Mouse (Mus musculus): ENCODE results near the gene Eya3.

The Eya3 gene

DNA sequence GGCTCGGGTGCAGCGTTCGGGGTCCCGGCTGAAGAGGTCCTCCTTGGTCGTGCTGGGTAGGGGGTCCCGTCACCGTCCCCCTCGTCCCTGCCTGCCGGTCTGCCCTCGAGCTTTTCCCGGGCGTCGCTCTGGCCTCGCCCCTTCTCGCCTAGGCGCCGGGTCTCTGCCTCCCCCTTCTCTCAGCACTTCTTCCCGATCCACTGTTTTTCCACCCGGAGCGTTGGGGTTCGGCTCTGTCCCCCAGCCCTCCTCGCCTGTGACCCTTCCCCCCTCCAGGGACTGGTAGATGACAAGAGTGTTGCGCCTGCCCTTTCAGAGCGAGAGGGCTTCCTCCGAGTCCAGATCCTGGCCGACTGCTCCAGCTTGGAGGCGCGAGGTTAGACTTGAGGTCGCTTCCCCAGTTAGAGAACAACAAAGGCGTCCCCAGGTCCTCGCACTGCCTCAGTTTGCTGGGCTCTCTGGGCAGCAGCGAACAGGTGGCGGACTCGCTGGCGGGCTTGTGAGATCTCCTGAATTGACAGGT lies 465 bp downstream of the Eya3 start:
- CTCF ChIA-PET, result no interaction called here

DNA sequence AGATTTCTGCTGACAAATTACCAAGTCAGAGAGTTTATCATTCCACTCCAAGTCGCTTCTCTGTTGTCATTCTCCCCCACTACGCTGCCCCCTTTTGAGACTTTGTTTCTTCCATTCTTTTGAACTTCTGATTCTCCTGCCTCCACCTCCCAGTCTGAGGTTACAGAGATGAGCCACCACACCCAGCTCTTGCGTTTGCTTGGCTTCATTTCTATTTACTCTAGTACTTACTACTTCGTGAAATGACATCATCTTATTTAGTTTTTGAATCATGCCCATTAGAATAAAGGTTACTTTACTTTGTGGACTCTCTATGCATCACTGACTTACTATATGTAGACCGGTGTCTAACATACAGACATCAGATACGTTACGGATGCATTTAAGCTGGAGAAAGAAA lies 8.7 kb downstream of the Eya3 start:
- CTCF ChIA-PET, result interaction anchor here (0.6 kb wide), 2 partner anchors 51 to 62 kb away, joined by 5 to 6 read pairs; no protein-coding TSS in a partner anchor

DNA sequence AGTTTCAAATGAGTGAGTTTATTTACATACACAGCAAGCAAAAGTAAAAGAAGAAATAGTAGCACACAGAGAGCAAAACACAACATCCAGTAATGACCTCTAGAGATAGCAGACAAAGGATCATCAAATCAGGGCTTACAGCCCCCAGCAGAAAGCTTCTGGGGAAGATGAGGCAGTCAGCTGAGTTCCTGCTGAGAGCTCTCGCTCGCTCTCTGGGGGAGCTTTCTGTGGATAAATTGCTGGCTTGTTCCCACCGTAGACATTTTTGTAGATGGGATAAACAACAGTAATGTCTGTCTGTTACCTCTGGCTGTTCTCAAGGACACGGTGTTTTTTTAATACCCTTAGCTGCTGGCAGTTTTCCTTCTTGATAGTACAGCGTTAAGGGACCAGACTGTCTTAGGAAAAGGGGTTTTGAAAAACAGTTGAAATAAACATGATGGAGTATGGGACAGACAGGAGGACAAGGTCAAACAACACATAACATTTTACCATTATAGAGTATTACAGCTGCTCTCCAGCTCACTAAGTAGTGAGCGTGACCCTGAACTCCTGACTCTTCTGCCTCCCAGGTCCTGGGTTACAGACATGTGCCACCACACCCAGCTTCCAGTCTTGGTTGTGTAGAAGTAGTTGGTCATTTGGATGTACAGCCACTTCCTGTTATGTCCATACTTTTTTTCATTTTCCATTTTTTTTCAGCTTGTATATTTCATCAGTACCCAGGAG lies 10.6 kb downstream of the Eya3 start:
- CTCF ChIA-PET, result no interaction called here

DNA sequence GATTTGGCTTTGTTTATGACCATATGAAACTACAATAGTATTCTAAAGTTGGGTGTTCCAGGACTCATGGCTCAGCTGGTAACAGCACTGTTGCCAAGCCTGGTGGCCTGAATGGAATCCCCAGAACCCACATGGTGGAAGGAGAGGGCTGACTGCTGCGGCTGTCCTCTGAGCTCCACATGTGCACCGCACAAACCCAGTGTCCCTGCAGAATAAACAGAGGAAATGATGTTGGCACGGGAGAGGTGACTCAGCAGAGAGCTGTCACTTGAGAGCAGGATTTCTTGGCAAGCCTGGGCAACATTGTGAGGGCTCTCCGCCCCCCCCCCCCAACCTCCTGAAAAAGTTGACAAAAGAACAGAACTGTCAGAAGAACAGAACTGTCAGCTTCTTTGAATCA lies 14.1 kb downstream of the Eya3 start:
- CTCF ChIA-PET, result no interaction called here

DNA sequence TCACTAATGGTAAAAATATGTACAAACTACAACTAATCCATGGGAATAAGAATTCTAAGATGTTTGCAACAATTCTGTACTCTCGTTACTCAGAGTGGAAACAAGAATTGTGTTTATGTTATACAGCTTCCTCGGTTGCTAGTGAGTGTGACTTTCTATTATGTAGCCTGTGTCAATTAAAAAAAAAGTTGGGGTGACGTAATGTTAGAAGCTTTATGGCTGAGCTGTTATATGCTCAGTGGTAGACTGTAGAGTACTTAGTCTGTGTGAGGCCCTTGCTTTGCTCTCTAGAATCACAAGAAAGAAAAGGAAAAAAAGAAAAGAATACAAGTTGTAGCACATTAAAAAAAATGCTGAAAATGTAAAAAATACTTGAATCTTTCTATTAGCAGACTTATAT lies 15.0 kb downstream of the Eya3 start:
- CTCF ChIA-PET, result no interaction called here

DNA sequence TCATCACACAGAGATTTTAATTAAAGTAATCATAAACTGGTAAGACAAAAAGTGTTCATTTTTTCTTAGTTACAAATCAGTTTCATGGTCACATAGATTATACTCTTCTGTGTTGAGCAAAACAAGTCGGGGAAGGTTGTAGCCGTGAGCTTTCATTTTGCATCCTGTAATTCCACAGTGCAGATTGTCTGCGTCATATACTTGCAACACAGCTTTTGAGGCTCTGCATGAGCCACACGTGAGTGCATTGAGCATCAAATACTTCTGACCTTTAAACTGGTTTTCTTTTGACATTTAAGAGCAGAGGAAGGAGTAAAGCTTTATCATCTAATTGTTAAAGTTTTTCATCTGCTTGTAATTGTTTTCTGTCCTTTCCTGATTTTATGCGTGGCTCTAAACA lies 16.5 kb downstream of the Eya3 start:
- CTCF ChIA-PET, result no interaction called here

DNA sequence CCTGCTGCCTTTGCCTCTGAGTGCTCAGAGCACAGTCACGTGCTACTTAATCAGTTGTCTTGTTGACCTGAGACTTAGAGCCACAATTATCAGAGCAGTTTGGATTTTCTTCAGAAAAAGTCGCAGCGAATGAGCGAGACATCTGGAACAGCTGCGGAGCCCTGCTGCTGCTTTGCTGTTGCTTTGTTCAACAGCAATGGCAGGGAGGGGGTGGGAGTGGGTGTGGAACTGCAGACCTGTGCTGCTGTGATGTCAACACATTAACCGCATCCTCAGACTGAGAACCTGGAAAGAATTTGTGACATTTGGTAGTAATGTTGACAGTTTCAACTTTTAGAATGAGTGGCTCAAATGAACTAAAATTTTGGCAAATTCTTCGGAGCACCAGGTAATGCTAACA lies 20.3 kb downstream of the Eya3 start:
- CTCF ChIA-PET, result no interaction called here

DNA sequence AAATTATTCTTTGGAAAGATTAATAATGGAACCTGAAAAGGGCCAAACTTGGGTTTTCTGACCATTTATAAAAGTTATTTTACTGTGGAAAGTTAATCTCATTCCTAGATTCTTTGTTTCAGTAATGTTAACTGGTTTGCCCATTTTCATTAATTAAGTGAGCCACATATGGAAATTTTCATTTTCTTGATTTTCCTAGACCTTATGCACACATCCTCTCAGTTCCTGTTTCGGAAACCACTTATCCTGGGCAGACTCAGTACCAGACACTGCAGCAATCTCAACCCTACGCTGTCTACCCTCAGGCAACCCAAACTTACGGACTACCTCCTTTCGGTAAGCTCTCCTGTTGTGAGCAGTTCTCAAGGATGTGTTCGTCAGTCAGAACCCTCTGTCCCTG lies 33.9 kb downstream of the Eya3 start:
- CTCF ChIA-PET, result no interaction called here

DNA sequence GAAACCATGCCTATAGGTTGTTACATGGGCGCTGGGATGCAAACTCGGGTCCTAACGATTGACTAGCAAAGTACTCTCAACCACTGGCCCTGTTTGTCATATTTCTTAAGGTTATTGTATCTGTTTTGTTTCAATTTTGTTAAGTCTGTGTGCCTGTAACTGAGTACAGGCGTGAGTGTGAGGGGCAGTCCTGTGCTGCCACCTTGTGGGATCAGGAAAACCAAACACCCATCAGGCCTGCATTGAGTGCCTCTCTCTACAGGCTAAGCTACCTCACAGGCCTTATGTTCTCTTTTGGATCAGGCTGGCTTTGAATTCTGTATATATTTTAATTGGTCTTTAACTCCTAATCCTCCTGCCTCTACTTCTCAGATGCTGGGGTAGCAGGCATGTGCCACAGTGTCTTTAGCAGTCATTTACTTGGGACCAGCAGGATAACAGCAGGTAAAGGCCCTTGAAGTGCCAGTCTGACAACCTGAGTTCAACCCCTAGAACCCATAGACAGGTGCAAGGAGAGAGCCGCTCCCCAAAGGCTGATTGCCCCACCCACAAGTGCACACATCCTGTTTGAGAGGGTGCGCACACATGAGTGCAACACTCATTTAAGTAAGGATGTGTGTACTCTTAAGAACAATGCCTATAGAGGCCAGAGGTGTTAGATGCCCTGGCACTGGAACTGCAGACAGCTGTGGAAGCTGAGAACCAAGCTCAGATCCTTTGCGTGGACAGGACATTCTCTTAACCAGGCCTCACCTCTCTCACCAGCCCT lies 38.2 kb downstream of the Eya3 start:
- CTCF ChIA-PET, result no interaction called here

DNA sequence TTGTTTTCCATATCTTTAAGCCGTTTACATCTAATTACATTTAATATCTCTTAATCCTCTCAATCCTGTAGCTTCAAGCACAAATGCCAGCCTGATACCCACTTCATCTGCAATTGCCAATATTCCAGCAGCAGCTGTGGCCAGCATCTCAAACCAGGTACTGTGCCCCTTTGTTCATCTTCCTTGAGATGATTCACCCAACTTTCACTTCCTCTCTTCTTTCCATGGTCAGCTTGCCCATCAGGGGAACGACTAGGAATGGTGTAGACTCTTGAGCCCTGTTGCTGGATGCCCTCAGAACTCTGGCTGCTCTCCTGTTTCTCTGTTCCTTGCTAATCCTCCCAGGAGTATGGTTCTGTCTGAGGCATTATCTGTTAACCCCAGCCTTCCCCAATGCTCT lies 50.8 kb downstream of the Eya3 start:
- CTCF ChIA-PET, result no interaction called here

DNA sequence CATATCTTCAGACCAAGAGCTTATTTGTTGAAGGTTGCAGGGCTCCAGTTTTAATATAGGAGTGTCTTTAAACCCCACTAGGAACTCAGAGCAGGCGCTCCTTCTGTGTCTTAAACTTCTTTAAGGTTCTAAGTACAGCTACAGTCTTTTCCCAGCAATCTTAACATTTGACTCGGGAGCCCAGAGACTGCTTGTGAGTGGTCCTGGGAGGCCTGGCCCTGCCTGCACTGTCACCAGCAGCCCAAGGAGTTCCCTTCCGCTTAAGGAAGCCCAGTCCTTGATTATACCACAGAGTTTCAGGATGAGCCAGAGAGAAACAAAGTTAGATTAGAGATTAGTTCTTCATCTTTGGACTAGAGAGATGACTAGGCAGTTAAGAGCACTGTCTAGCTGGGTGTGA lies 54.6 kb downstream of the Eya3 start:
- CTCF ChIA-PET, result no interaction called here

DNA sequence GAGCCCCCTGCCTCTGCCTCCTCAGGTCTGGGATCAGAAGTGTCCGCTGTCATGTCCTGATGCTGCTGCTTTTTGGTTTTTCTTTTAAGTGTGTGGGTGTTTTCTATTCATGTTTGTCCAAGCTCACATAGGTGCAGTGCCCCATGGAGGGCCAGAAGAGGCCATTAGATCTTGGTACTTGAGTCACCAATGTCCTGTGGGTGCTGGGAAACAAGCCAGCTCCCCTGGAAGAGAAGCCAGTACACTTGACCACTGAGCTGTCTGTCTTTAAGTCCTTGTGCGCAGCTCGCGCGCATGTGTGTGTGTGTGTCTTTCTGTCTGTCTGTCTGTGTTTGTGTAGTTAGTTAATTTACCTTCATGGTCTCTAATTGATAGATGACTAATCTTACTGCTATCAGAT lies 63.3 kb downstream of the Eya3 start:
- CTCF ChIA-PET, result no interaction called here

DNA sequence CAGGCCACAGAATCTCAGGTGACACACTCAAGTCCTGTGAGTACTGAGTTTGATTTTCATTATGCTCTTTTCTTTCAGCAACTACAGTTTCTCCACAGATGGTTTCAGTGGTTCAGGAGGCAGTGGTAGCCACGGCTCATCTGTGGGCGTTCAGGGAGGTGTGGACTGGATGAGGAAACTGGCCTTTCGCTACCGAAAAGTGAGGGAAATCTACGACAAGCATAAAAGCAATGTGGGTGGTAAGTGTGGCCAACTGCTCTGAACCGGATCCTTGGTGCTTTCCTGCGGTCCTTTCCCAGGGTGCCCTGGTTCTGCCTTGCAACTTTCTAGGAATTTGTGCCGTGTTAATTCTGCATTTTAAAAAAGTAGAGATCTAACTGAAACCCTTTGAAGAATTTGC lies 68.1 kb downstream of the Eya3 start:
- CTCF ChIA-PET, result no interaction called here

DNA sequence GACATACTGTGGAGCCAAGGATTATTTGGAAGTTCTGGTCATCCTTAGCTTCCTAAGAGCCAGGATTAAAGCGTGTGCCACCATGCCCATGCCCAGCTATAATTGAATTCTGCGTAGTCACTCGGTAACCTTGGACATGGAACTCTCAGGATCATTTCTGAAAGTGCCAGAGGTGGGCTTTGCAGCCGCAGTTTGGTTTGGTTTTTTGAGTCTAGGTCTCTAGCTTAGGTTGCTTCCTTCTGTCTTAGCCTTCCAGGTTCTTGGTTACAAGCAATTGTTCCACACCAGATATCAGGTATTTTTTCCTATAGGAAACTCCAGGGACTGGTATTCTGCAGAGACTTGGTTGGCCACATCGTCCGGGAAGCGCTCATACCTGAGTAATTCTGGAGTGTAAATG lies 74.4 kb downstream of the Eya3 start:
- CTCF ChIA-PET, result no interaction called here

DNA sequence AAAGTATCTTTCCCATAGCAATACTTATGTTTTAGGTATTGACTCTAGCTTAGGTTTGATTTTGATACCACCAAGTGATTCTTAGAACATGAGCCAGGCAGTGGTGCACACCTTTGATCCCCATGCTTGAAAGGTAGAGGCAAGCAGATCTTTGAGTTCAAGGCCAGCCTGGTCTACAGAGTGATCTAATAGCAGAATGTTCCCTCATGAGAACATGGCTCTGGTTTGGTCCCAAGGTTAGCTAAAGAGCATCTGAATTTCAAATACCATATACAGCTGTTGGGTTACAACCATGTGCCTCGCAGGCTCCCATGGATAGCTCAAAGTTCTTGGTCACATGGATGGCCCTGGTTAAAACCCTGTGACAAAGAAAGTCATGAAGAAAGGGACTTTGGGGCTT lies 79.5 kb downstream of the Eya3 start:
- CTCF ChIA-PET, result interaction anchor here (0.6 kb wide), 1 partner anchor 105 kb away, joined by 3 read pairs; no protein-coding TSS in a partner anchor

DNA sequence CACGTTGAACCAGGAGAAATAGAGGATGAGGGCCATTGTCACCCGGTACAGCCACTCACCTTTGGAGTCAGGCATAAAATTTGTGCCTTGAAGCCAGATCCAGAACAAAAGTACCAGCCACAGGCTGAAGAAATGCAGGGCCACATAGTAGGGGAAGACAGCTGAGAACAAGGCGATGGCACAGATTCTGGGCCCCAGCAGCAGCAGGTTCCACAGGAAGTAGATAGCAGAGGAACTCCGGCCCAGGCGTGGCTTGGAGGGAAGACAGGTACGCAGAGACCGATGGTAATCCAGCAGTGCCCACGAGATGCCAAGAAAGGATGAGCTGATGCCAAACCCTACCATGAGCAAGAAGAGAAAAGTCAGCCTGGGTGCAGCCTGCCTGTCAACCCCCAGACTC lies 89.4 kb downstream of the Eya3 start:
- CTCF ChIA-PET, result no interaction called here

DNA sequence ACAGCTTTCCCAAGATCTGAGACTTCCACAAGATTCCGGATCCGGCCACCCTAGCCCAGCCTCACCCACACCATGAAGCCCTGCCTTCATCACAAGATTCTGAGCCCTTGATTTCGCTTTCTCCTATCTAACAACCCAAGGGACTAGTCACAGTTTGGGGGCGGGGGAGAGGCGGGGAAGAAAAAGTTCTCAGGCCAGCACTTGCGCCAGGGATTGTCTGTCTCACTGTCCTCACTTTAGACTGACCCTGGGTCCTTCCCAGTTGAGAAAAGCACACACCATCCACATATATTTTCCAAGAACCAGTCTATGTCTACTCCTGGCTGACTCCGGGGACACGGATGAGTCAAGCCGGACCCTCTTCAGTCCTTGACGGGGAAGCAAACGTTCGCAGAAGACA lies 92.8 kb downstream of the Eya3 start:
- CTCF ChIA-PET, result no interaction called here

DNA sequence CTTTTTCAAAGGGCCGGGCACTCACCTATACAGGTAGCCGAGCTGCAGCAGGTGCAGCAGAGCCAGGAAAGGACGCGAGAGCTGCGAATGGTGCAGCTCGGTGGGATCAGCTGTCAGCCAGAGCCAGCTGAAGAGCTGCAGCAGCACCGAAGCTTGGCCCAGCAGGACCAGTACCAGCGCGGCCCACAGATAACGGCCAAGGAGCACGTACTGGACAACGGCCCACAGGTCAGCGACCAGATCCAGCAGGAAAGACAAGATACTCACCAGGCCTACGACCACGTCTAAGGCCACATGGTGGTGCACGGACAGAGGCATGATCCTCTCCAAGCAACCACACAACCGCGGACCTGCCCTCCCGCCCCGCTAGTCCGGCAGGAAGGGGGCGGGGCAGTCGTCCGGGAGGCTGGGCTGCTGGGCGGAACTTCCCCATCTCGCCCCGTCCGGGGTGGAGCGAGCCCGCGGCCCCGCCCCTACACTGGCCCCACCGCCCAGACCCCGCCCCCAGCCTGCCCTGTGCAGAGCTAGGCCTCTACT lies 93.4 kb downstream of the Eya3 start, which contains the start of gene Xkr8:
Gene Xkr8, minus strand, starts transcription at position 399 of the 537 bp plus-strand sequence.
- CTCF ChIA-PET, result no interaction called here

DNA sequence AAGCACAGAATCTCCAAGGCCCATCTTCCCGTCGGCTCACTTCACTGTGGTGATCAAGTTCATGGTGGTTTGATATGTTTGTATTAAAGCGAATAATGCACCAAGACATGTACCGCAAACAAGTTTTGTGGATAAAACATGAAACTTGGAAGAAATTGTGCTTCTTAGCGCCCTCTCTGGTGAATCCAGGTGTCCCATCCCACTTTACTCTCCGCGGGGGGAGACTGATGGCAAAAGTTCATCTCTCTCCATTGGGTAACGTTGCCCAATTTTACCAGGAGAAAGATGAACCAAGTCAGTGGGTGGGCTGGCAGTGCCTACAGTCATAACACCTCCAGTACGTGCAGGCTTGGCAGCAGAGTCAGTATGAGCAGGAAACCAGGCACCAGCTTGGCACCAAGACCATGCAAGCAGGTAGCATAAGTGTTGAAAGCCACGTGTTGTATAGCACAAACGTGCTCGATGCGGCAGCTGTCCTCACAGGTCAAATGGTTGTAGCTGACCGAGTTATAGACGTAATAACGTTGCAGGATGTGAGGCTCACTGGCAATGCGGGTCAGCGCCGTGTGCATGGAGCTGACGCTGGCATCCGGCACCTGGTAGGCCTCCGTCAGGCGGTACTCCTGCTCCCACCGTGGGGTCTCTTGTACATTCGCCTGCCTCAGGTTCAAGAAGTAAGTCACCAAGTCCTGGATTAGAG lies 94.4 kb downstream of the Eya3 start:
- CTCF ChIA-PET, result no interaction called here

DNA sequence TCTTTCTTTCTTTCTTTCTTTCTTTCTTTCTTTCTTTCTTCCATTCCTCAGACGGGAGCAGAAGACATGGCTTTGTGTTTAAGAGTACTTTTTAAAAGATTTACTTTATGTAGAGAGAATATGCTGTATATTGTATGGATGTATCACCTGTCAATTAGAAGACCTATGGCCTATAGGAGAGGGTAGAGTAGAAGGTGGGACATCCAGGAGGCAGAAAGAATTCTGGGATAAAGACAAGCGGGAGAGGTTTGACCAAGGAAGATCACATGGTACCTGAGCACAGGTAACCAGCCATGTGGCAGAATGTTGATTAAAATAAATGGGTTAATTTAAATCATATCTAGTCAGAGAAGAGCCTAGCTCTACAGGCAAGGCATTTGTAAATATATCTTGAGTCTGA lies 96.0 kb downstream of the Eya3 start:
- CTCF ChIA-PET, result no interaction called here

DNA sequence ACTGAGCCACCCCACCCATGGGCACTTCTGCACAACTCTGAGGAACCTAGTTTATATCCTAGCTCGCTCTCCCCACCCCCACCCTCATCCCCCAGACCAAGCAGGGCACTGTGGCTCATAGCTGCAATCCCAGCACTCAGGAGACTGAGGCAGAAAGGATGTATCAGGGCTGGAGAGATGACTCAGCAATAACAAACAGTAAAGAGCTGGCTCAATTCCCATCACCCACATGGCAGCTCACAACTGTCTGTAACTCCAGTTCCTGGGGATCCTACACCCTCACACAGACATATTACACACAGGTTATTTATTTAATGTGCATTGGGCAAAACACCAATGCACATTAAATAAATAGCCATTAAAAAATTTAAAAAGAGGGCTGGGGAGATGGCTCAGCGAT lies 96.6 kb downstream of the Eya3 start:
- CTCF ChIA-PET, result no interaction called here

DNA sequence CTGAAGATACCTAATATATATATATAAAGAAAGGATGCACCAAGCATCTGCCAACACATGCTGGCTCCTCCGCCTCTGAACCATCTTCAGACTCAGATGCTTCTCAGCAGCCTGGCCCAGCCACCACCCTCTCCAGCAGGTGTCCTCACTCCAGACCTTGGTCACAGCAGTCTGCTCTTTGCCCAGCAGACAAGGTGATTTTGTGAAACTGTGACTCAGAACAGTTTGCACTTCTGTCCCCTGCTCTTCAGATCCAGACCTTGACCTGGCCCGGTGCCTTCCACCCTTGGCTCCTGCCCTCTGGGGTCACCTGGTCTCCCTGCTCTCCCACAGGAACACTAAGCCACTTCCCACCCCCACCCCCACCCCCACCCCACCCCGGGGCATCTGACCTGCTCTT lies 97.1 kb downstream of the Eya3 start:
- CTCF ChIA-PET, result interaction anchor here (0.6 to 1.3 kb wide), 2 partner anchors 26 to 87 kb away, joined by 3 to 6 read pairs; no protein-coding TSS in a partner anchor

Measured in spleen, embryonic (tissue).